Mouse (Mus musculus) ES-Bruce4 (cell line): ENCODE measurements around the gene Ptprk.

Experiments used
- CTCF ChIP-seq: IDR thresholded peaks from one replicate; pipeline ENCODE4 v1.8.1; 2011; ENCODE audit warnings: low read depth, low read length
- EP300 ChIP-seq: IDR thresholded peaks from 2 replicates; pipeline ENCODE4 v1.6.1; 2011; ENCODE audit warnings: low read depth, low read length; ENCODE audit not compliant: insufficient read depth

DNA sequence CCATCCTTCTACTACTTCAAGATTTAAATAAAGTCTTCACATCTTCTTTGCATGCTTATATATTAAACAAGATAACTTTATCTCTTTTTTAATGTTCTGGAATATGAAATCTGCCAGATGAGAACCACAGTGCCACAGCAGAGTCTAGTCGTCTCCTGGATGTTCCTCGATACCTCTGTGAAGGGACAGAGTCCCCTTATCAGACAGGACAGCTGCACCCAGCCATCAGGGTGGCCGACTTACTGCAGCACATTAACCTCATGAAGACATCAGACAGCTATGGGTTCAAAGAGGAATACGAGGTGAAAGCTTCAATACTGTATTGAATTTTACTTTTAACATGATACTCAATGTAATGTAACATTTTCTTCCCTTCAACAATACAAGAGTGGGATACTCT lies 491.8 kb downstream of the Ptprk start:
- TF ChIP-seq EP300 (no peak), CTCF (no peak)
